9 mouse cellular contexts compared by ENCODE assay signal in genomic region chr3:155092081-155092480, GRCm38 (mm10). TPM values are rescaled to one million over a fixed set of nuclear protein-coding genes. Genes with fewer than 3 reads are reported as not detected.
DNase-seq lines count a peak whose midpoint lies in the region; ATAC-seq and TF ChIP-seq lines count a peak whose summit lies in the region.
"Had no signal": no experiment of that assay in that cellular context is flagged by ENCODE, and none has a peak within 500 bp of the region (broad histone marks: within the 10 kb centered on the region; RNA-seq: fewer than 3 reads in every experiment).

No protein-coding gene starts in this region.

- H3K36me3 ChIP-seq in liver, embryonic 12.5 days, result peaks cover 10% of the 10 kb centered on the region
- peaks cover 4% of the 10 kb centered on the region; the same call in 1 of the 2 replicates for H3K36me3 ChIP-seq in stomach, postnatal 0 days (ENCODE audit: control insufficient read depth, insufficient read depth, low read length)

- H3K9me3 ChIP-seq in liver, embryonic 12.5 days (replicated peaks), result no peaks in the 10 kb centered on the region
- H3K9me3 ChIP-seq in stomach, postnatal 0 days (ENCODE audit: control insufficient read depth, low read length), result no peaks in the 10 kb centered on the region

- ATAC-seq in CD4-positive, CD25-positive, alpha-beta regulatory T cell, adult 4 months, result no peak
- ATAC-seq in liver, embryonic 12.5 days, result no peak
- no peak for ATAC-seq in stomach, postnatal 0 days (ENCODE audit: low FRiP score, low TSS enrichment)

- DNase-seq in CD4-positive, CD25-positive, alpha-beta regulatory T cell, adult 2 months (ENCODE audit: low read depth, low spot score), result peak; percentile 3
- DNase-seq in retina, postnatal 1 day, result peak; percentile 2
- DNase-seq in retina, embryonic 14.5 days (ENCODE audit: low spot score), result no peak
- DNase-seq in stomach, postnatal 0 days (ENCODE audit: low spot score), result no peak
- no peak for DNase-seq in embryo, embryonic 10.5 days (ENCODE audit: low spot score)
- no peak for DNase-seq in c-Kit-positive CD71-positive TER-119-positive erythroid progenitor cells, embryonic 14.5 days (ENCODE audit: low spot score)

- no peak for TF ChIP-seq CTCF in stomach, postnatal 0 days (IDR thresholded peaks at IDR 0.05; ENCODE audit: low read depth)

- no peaks in the 10 kb centered on the region for H3K27me3 ChIP-seq in liver, embryonic 12.5 days (replicated peaks)
- H3K27me3 ChIP-seq in stomach, postnatal 0 days (ENCODE audit: control insufficient read depth, insufficient read depth, low read length), result no peaks in the 10 kb centered on the region

- 88% methylated on average over 6 of the region's 6 CpGs for WGBS in liver, embryonic 12.5 days (ENCODE audit: insufficient replicate concordance)
- 84% methylated on average over 6 of the region's 6 CpGs for WGBS in stomach, postnatal 0 days

- H3K9ac ChIP-seq in liver, embryonic 12.5 days, result no peak overlapping the region
- no peak overlapping the region for H3K9ac ChIP-seq in stomach, postnatal 0 days (ENCODE audit: low read length)

- H3K4me2 ChIP-seq in liver, embryonic 12.5 days, result peak overlapping the region; percentile 82
- peak overlapping the region; percentile 69; the same call in 1 of the 2 replicates for H3K4me2 ChIP-seq in stomach, postnatal 0 days (replicated peaks; ENCODE audit: low read depth)

- TF ChIP-seq EP300 in stomach, postnatal 0 days (optimal IDR thresholded peaks at IDR 0.05), result no peak

- no peak overlapping the region for H3K27ac ChIP-seq in liver, embryonic 12.5 days
- no peak overlapping the region for H3K27ac ChIP-seq in stomach, postnatal 0 days (replicated peaks)

- peak overlapping the region; percentile 71; the same call in 1 of the 2 replicates for H3K4me3 ChIP-seq in liver, embryonic 12.5 days
- H3K4me3 ChIP-seq in stomach, postnatal 0 days (ENCODE audit: low read depth, low read length), result no peak overlapping the region; the same call in 1 of the 2 replicates

- peaks cover 16% of the 10 kb centered on the region for H3K4me1 ChIP-seq in liver, embryonic 12.5 days
- no peaks in the 10 kb centered on the region for H3K4me1 ChIP-seq in stomach, postnatal 0 days (replicated peaks; ENCODE audit: control insufficient read depth, insufficient read depth)

RNA-seq across cellular contexts. Expression of gene Fpgt, which starts 1.1 kb away (rescaled TPM):
- polyA plus RNA-seq in CD4-positive, CD25-positive, alpha-beta regulatory T cell, adult 4 months (2017; shearing (Covaris generic)), result 10 to 100 TPM; 29.3 to 33.9 TPM
- 8.1 and 8.4 TPM in 2 replicates for polyA plus RNA-seq in liver, embryonic 12.5 days (2016; fragmentation: Nextera tagmentation; extraction: Ambion mirVana)
- polyA plus RNA-seq in stomach, postnatal 0 days (2015; fragmentation: Nextera tagmentation; extraction: Ambion mirVana), result 10.1 and 11.3 TPM in 2 replicates

RNA-seq across cellular contexts. Expression of gene Lrriq3, which starts 1.2 kb away (rescaled TPM):
- polyA plus RNA-seq in CD4-positive, CD25-positive, alpha-beta regulatory T cell, adult 4 months (2017; shearing (Covaris generic)), result under 1 TPM; 0.73 to 0.77 TPM
- 0.20 and 0.33 TPM in 2 replicates for polyA plus RNA-seq in liver, embryonic 12.5 days (2016; fragmentation: Nextera tagmentation; extraction: Ambion mirVana)
- polyA plus RNA-seq in stomach, postnatal 0 days (2015; fragmentation: Nextera tagmentation; extraction: Ambion mirVana), result 0.53 and 0.67 TPM in 2 replicates

RNA-seq across cellular contexts. Expression of gene Tnni3k, which starts 36.9 kb away (rescaled TPM):
- under 1 TPM in 1 of 2 experiments, not detected in 1; 0.61 TPM for polyA plus RNA-seq in CD4-positive, CD25-positive, alpha-beta regulatory T cell, adult 4 months (2017; shearing (Covaris generic))
- polyA plus RNA-seq in liver, embryonic 12.5 days (2016; fragmentation: Nextera tagmentation; extraction: Ambion mirVana), result not detected in 2 replicates
- polyA plus RNA-seq in stomach, postnatal 0 days (2015; fragmentation: Nextera tagmentation; extraction: Ambion mirVana), result 0.11 and 0.15 TPM in 2 replicates
- polyA plus RNA-seq: gonadal fat pad, adult 2 months had no signal

Comparison
In these comparisons a context has a peak if more than half of its experiments do, and no peak if none do; other contexts are left out.
1. DNase-seq: peak in CD4-positive, CD25-positive, alpha-beta regulatory T cell, adult 2 months (single experiment) and retina, postnatal 1 day (single experiment); none in retina, embryonic 14.5 days (single experiment), stomach, postnatal 0 days (single experiment), embryo, embryonic 10.5 days (single experiment) and c-Kit-positive CD71-positive TER-119-positive erythroid progenitor cells, embryonic 14.5 days (single experiment).